Mouse (Mus musculus) brain, embryonic 14.5 days (tissue): ENCODE data around the gene Ugt1a6a.

Experiments
- CTCF ChIP-seq: fragments of 200-500 bp; IDR thresholded peaks from 2 replicates; pipeline ENCODE4 v1.5.1; 2012; ENCODE audit warnings: inconsistent platforms, mild to moderate bottlenecking, moderate library complexity, borderline replicate concordance; ENCODE audit not compliant: insufficient read depth, insufficient read length; ENCODE audit errors: extremely low read depth
- POLR2A ChIP-seq: fragments of 200-500 bp; IDR thresholded peaks from 2 replicates; pipeline ENCODE4 v1.6.1; 2012; ENCODE audit warnings: mild to moderate bottlenecking, inconsistent platforms, borderline replicate concordance; ENCODE audit not compliant: poor library complexity, insufficient read depth, insufficient read length, severe bottlenecking; ENCODE audit errors: extremely low read depth

DNA sequence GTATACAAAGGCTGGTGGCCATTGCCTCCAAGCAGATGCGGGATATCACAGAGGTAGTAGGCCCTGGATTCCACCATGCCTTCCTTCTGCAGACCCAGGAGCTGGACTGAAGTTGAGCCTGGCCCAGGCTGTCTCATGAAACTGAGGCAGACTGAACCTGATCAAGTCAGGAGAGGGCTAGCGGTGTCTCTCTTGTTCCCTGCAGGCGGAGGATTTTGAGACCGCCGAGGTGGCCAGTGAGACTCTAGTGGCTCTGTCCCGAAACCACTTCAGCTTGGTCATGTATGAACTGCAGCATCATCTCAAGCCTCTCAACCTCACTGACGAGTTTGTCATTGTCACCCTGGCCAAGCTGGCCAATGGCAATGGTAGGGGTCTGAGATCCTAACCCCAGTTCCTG is 95.8 kb downstream of the Ugt1a6a start:
- TF ChIP-seq CTCF (no peak), POLR2A (no peak)
